Comparison of ENCODE assay signal across 8 mouse cellular contexts in genomic region chr1:23286741-23287140, GRCm38 (mm10).
DNase-seq lines count a peak whose midpoint lies in the region; ATAC-seq and TF ChIP-seq lines count a peak whose summit lies in the region.

No protein-coding gene starts in this region.

- H3K36me3 ChIP-seq in thymus, adult 2 months (ENCODE audit: control insufficient read depth, insufficient read depth, low read length) = no peaks in the 10 kb centered on the region
- peaks cover 2% of the 10 kb centered on the region; the same call in 1 of the 2 replicates for H3K36me3 ChIP-seq in kidney, embryonic 14.5 days (ENCODE audit: control insufficient read depth, insufficient read depth, low read length)
- no peaks in the 10 kb centered on the region; the same call in 1 of the 2 replicates for H3K36me3 ChIP-seq in liver, embryonic 14.5 days (replicated peaks; ENCODE audit: control insufficient read depth, insufficient read depth, low read depth)

- no peak overlapping the region for H3K4me2 ChIP-seq in kidney, embryonic 14.5 days (replicated peaks; ENCODE audit: low read depth, low read length)
- no peak overlapping the region for H3K4me2 ChIP-seq in liver, embryonic 14.5 days (ENCODE audit: low read depth)

- H3K27me3 ChIP-seq in thymus, adult 2 months (ENCODE audit: control insufficient read depth, insufficient read depth, low read length) = no peaks in the 10 kb centered on the region
- H3K27me3 ChIP-seq in kidney, embryonic 14.5 days (ENCODE audit: control insufficient read depth, insufficient read depth, low read length) = no peaks in the 10 kb centered on the region
- no peaks in the 10 kb centered on the region for H3K27me3 ChIP-seq in liver, embryonic 14.5 days (ENCODE audit: control insufficient read depth, insufficient read depth, low read length)

- no peak overlapping the region for H3K4me3 ChIP-seq in thymus, adult 2 months (ENCODE audit: control insufficient read depth, insufficient read depth, low read length)
- no peak overlapping the region for H3K4me3 ChIP-seq in kidney, embryonic 14.5 days (ENCODE audit: low read length)
- H3K4me3 ChIP-seq in liver, embryonic 14.5 days (ENCODE audit: insufficient read depth in 1 of 2, low read depth in 2 of 2, low read length in 2 of 2) = no peak overlapping the region

- ATAC-seq in kidney, embryonic 14.5 days (ENCODE audit: low FRiP score, low TSS enrichment) = peak; percentile 57; the same call in 1 of the 2 replicates
- no peak for ATAC-seq in liver, embryonic 14.5 days (ENCODE audit: insufficient read depth)

- WGBS in thymus, adult 2 months = 26% methylated on average over 4 of the region's 4 CpGs
- 22% methylated on average over 4 of the region's 4 CpGs for WGBS in kidney, embryonic 14.5 days
- 28% methylated on average over 4 of the region's 4 CpGs for WGBS in liver, embryonic 14.5 days (ENCODE audit: insufficient replicate concordance)

- peak; percentile 14 for DNase-seq in thymus, postnatal 14 days
- no peak for DNase-seq in thymus, adult 2 months
- DNase-seq in c-Kit-positive CD71-negative TER-119-negative erythroid progenitor cells, embryonic 14.5 days (ENCODE audit: low read depth) = peak; percentile 18
- DNase-seq in frontal cortex, adult 2 months (ENCODE audit: extremely low spot score in 1 of 2, low spot score in 1 of 2) = peak; percentile 38 to 83
- peak in 1 of 3 experiments; percentile 38 for DNase-seq in liver, embryonic 14.5 days (ENCODE audit: low read depth in 3 of 3, low spot score in 3 of 3)
- peak; percentile 17 for DNase-seq in retina, postnatal 7 days (ENCODE audit: low read depth, low spot score)
- DNase-seq in T-cell, adult 2 months (ENCODE audit: low spot score) = no peak

- no peak for TF ChIP-seq EP300 in liver, embryonic 14.5 days (IDR thresholded peaks at IDR 0.05; ENCODE audit: low read depth)

- no peak for TF ChIP-seq CTCF in thymus, adult 2 months (IDR thresholded peaks at IDR 0.05; ENCODE audit: borderline replicate concordance, control insufficient read depth, extremely low read depth, insufficient read depth, low read length, poor library complexity)
- TF ChIP-seq CTCF in liver, embryonic 14.5 days (IDR thresholded peaks at IDR 0.05; ENCODE audit: low read depth) = peak; percentile 80

- H3K9me3 ChIP-seq in kidney, embryonic 14.5 days (ENCODE audit: control insufficient read depth, low read length) = no peaks in the 10 kb centered on the region
- H3K9me3 ChIP-seq in liver, embryonic 14.5 days (ENCODE audit: control insufficient read depth, low read length) = no peaks in the 10 kb centered on the region

- no peaks in the 10 kb centered on the region for H3K4me1 ChIP-seq in thymus, adult 2 months (replicated peaks; ENCODE audit: control insufficient read depth, insufficient read depth, low read length)
- H3K4me1 ChIP-seq in kidney, embryonic 14.5 days (ENCODE audit: control insufficient read depth, insufficient read depth, low read length) = no peaks in the 10 kb centered on the region
- H3K4me1 ChIP-seq in liver, embryonic 14.5 days (replicated peaks; ENCODE audit: control insufficient read depth in 2 of 2, insufficient read depth in 2 of 2, low read length in 1 of 2) = peaks cover 22 to 24% of the 10 kb centered on the region in 2 experiments

- H3K27ac ChIP-seq in thymus, adult 2 months (ENCODE audit: control insufficient read depth, insufficient read depth, low read length) = no peak overlapping the region
- no peak overlapping the region for H3K27ac ChIP-seq in kidney, embryonic 14.5 days (ENCODE audit: low read depth, low read length)
- H3K27ac ChIP-seq in liver, embryonic 14.5 days = no peak overlapping the region

- no peak for TF ChIP-seq POLR2A in thymus, adult 2 months (IDR thresholded peaks at IDR 0.05; ENCODE audit: control insufficient read depth, extremely low read depth, insufficient read depth, low read length, poor library complexity)

- no peak overlapping the region for H3K9ac ChIP-seq in kidney, embryonic 14.5 days (ENCODE audit: low read depth, low read length)
- no peak overlapping the region for H3K9ac ChIP-seq in liver, embryonic 14.5 days (replicated peaks)

Comparison
In these comparisons a context has a peak if more than half of its experiments do, and no peak if none do; other contexts are left out.
1. DNase-seq: peak in thymus, postnatal 14 days (single experiment), c-Kit-positive CD71-negative TER-119-negative erythroid progenitor cells, embryonic 14.5 days (single experiment), frontal cortex, adult 2 months (2 of 2) and retina, postnatal 7 days (single experiment); none in thymus, adult 2 months (single experiment) and T-cell, adult 2 months (single experiment).